Mouse (Mus musculus) thymus, adult 2 months (tissue): ENCODE results near the gene Ms4a5. TPM values are rescaled to one million over a fixed set of nuclear protein-coding genes. Genes with fewer than 3 reads are reported as not detected.
"Not testable (repeated sequence)": the region's sequence is repeated elsewhere in the genome, so short reads cannot be mapped to it uniquely, and the experiment has no call there.

Experiments
- DNase-seq: peaks from one replicate; pipeline ENCODE4 v3.0.0; 2021
- H3K27ac ChIP-seq: fragments of 200-500 bp; 2 replicates; pipeline ENCODE4 v1.5.1; 2012; ENCODE audit warnings: low read length, control low read depth; ENCODE audit not compliant: control insufficient read depth, insufficient read depth
- H3K27me3 ChIP-seq: fragments of 200-500 bp; 2 replicates; pipeline ENCODE4 v1.6.1; 2012; ENCODE audit warnings: mild to moderate bottlenecking, low read length, moderate library complexity, mixed read lengths; ENCODE audit not compliant: control insufficient read depth, insufficient read depth
- H3K36me3 ChIP-seq: fragments of 200-500 bp; 2 replicates; pipeline ENCODE4 v1.6.1; 2012; ENCODE audit warnings: mild to moderate bottlenecking, low read length, moderate library complexity; ENCODE audit not compliant: control insufficient read depth, insufficient read depth
- H3K4me1 ChIP-seq: fragments of 200-500 bp; replicated peaks from 2 replicates; pipeline ENCODE4 v1.6.1; 2012; ENCODE audit warnings: low read length; ENCODE audit not compliant: control insufficient read depth, insufficient read depth
- H3K4me3 ChIP-seq: fragments of 200-500 bp; 2 replicates; pipeline ENCODE4 v1.5.1; 2012; ENCODE audit warnings: mild to moderate bottlenecking, low read length, control low read depth, moderate library complexity; ENCODE audit not compliant: control insufficient read depth, insufficient read depth
- CTCF ChIP-seq: fragments of 200-500 bp; IDR thresholded peaks from 2 replicates; pipeline ENCODE4 v1.5.1; 2012; ENCODE audit warnings: mild to moderate bottlenecking, control low read depth, low read length, moderate library complexity, borderline replicate concordance; ENCODE audit not compliant: control insufficient read depth, poor library complexity, insufficient read depth; ENCODE audit errors: extremely low read depth
- POLR2A ChIP-seq: fragments of 200-500 bp; IDR thresholded peaks from 2 replicates; pipeline ENCODE4 v1.6.1; 2012; ENCODE audit warnings: mild to moderate bottlenecking, low read length, control low read depth, moderate library complexity; ENCODE audit not compliant: control insufficient read depth, poor library complexity, insufficient read depth; ENCODE audit errors: extremely low read depth
- WGBS: fragments of 180-500 bp; shearing (Covaris S2); methylation state at CpG from one replicate; pipeline ENCODE4 v1.1.7; 2018; 5-methylcytosine and 5-hydroxymethylcytosine counted together
- polyA plus RNA-seq: library from polyadenylated mRNA; depleted of rRNA; stranded (reverse); fragments of >200 nt; gene quantifications from 2 replicates; pipeline ENCODE4 v1.2.3, GENCODE M21; 2012; rRNA removed

Ms4a5 gene
- not detected in 2 replicates for polyA plus RNA-seq

DNA sequence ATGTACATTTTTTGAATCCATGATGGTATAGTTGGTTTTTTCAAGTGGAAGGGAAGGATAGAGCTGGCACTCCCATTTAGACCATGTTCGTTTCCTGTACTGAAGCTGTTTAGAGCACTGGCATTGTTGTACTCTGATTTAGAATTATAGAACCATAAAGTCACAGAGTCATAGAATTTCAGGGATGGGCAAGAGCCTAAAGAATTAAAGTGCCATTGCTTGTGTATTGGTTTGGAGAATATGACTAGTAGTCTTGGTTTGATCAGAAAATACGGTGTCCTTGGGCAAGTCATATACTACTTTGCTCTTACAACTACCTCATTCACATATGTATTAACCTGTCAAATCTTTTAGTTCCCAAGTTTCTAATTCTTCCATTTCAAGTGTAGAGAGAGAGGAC is at the start of gene Ms4a5:
TSS of gene Ms4a5 (minus strand) at position 101 of the 400 bp plus-strand sequence.
- Histone ChIP-seq H3K4me1 (no peaks in the 10 kb centered on the region), H3K4me3 (no peak within 1 kb of the TSS), H3K27me3 (no peaks in the 10 kb centered on the region), H3K36me3 (no peaks in the 10 kb centered on the region), H3K27ac (no peak within 1 kb of the TSS)
- TF ChIP-seq POLR2A (no peak), CTCF (no peak)
- 95% methylated on average over 2 of the region's 2 CpGs for WGBS
- no peak for DNase-seq

DNA sequence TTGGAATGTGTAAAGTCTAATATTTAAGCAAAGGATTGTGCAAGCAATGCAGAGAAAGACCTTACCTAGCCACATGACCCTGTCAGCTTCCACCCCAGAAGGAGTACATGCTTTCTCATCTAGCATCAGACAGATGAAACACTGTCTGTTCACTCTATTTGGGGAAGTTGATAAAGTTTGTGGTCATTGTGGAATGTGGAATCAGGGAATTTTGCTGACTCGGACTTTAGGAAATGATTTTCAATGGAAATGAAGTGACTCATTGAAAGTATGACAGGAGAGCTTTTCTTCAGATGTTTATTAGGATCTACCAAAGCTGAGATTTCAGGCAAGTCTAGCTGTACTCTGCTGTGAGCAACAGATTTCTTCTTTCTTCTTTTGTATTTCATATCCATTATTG is 37.5 kb upstream of the Ms4a5 start:
- DNase-seq = no peak
- Histone ChIP-seq H3K4me1 (no peaks in the 10 kb centered on the region), H3K27me3 (no peaks in the 10 kb centered on the region), H3K27ac (no peak overlapping the region), H3K4me3 (no peak overlapping the region), H3K36me3 (no peaks in the 10 kb centered on the region)
- WGBS = 78% methylated on average over 1 of the region's 1 CpGs
- TF ChIP-seq POLR2A (no peak), CTCF (no peak)

DNA sequence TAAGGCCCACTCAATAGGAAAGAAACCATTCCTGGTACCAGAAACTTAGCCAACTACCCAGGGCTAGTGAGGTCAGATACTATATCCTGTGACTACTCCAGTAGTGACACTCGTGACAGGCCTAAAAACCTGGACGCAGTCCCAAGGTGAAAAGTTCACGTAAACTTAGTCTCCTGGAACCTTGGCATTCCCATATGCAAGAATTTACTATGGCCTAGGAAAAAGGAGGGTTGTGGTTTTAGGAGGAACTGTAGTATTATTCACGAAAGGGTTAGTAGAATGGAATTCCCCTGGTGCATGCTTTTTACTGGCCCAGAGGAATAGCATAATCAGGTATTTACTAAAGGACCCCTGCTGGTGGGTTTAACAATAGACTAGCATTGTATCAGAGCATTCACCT is 33.1 kb upstream of the Ms4a5 start:
- H3K4me1 ChIP-seq = no peaks in the 10 kb centered on the region
- TF ChIP-seq POLR2A = no peak
- no peak for TF ChIP-seq CTCF
- WGBS = 97% methylated on average over 4 of the region's 4 CpGs

DNA sequence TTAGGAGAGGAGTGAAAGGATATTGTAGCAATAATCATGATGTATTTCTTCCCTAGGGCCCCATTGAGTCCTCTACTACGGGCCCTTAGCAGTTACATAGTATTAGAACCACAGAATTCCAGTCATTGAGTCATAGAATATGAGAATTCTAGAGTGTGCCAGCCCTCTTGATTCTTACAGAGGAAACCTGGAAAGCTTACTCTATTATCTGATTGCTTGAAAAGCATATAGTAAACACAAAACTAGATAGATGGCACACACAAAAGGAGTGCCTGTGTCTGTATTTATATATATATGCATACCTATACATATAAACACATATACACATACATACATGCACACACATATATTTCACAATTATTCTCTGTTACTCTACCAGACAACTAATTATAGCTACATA is 30.7 kb upstream of the Ms4a5 start, which contains the start of gene Ms4a14:
TSS of gene Ms4a14 (minus strand) at position 101 of the 400 bp plus-strand sequence.
- H3K27ac ChIP-seq = no peak within 1 kb of the TSS
- no peaks in the 10 kb centered on the region for H3K27me3 ChIP-seq
- no peak within 1 kb of the TSS for H3K4me3 ChIP-seq
- DNase-seq = no peak
- WGBS = 82% methylated on average over 1 of the region's 1 CpGs
- no peaks in the 10 kb centered on the region for H3K36me3 ChIP-seq
- H3K4me1 ChIP-seq = no peaks in the 10 kb centered on the region
- no peak for TF ChIP-seq CTCF
- TF ChIP-seq POLR2A = no peak

More for the DNA sequence above, 33.1 kb upstream of the Ms4a5 start:
- Histone ChIP-seq H3K4me3 (no peak overlapping the region), H3K27ac (no peak overlapping the region), H3K36me3 (no peaks in the 10 kb centered on the region), H3K27me3 (no peaks in the 10 kb centered on the region)
- no peak for DNase-seq

DNA sequence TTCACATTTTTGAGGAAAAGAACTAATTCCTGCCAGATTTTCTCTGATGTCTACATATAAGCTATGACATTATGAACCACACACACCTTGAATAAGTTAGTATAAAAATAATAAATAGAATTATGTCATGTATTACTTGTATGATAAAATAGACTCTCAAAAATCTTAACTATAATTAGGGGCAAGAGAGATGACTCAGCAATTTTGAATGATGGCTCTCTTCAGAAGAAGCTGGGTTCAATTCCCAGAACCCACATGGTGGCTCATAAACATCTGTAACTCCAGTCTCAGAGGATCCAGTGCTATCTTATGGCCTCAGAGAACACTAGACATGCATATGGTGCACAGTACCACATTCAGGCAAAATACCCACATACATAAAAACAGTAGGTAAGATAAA is 25.2 kb upstream of the Ms4a5 start:
- no peak overlapping the region for H3K27ac ChIP-seq
- TF ChIP-seq CTCF (no peak), POLR2A (no peak)
- no peaks in the 10 kb centered on the region for H3K36me3 ChIP-seq
- no peaks in the 10 kb centered on the region for H3K4me1 ChIP-seq
- no peaks in the 10 kb centered on the region for H3K27me3 ChIP-seq
- DNase-seq = no peak
- no peak overlapping the region for H3K4me3 ChIP-seq

DNA sequence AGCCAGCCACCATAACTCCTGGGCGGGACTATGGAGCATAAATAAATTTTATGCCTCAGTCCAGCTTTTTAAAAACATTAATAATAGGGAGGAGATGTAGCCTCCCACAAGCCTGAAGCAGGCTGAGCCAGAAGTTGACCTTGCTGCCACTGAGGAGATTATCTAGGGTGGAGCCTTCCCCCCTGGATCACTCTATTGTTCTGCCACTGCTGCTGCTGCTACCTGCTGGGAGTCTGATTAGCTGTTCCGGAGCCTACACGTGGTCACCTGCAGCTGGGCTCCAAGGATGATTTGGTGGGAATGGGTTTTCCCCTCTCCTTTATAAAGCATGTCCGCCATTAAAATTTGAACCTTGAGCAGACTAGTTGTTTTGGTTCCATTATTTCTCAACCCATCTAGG is 15.9 kb upstream of the Ms4a5 start:
- 85% methylated on average over 4 of the region's 4 CpGs for WGBS
- not testable (repeated sequence) for H3K27ac ChIP-seq

DNA sequence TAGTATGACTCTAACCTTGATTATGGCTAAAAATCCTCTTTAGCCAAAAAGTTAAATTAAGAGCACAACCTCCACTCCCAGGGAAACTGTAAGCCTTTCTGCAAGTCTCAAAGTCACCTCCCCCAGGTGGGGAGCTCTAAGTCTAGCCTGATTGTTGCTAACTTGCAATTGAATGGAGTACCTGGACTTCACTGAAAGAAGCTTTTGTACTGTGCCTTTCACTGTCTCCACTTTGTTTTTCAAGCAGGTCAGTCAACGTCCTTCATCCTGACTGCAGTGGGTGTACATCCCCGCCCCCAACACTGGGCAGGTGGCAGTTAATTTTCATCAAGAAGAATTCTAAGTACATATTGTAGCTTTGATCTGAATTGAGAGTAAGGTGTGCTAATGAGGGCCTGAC is 15.3 kb upstream of the Ms4a5 start:
- no peak for DNase-seq
- 96% methylated on average over 2 of the region's 2 CpGs for WGBS
- TF ChIP-seq CTCF (no peak), POLR2A (no peak)
- no peaks in the 10 kb centered on the region for H3K36me3 ChIP-seq
- no peak overlapping the region for H3K27ac ChIP-seq
- H3K27me3 ChIP-seq = no peaks in the 10 kb centered on the region
- no peaks in the 10 kb centered on the region for H3K4me1 ChIP-seq
- H3K4me3 ChIP-seq = no peak overlapping the region

More for the DNA sequence above, 15.9 kb upstream of the Ms4a5 start:
- H3K36me3 ChIP-seq, H3K4me1 ChIP-seq, H3K4me3 ChIP-seq, DNase-seq, H3K27me3 ChIP-seq: not testable (repeated sequence)

DNA sequence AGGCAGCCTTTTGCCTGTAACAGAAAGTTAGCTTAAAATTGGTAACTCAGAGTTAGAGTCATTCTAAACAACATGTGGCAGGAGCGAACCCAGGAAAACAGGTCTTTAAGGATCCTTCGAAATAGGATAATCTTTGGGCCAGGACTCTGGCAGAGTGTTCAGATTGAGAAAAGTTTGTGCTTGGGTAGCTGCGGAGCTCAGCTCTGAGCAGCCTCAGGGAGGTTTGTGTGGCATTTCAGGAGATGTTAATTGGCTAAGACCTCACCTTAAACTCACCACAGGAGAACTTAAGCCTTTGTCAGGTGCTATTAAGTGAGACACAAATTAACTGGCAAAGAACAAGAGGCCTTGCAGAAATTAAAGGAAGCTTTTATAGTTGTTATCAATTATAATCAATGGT is 9.9 kb upstream of the Ms4a5 start:
- H3K27me3 ChIP-seq, H3K27ac ChIP-seq, H3K4me3 ChIP-seq, H3K36me3 ChIP-seq, H3K4me1 ChIP-seq, DNase-seq: not testable (repeated sequence)
- WGBS = 38% methylated on average over 3 of the region's 3 CpGs
